Mouse (Mus musculus) E14TG2a.4 (cell line): Measurements from ENCODE around the gene Ly6g6d.

Experiments
- CTCF ChIP-seq: conservative IDR thresholded peaks from 2 replicates; pipeline ENCODE4 v1.5.1; 2014; ENCODE audit warnings: low read length
- POU5F1 ChIP-seq: IDR thresholded peaks from 2 replicates; pipeline ENCODE4 v1.6.1; 2014; ENCODE audit warnings: low read length, borderline replicate concordance

- no peak for TF ChIP-seq CTCF
- no peak for TF ChIP-seq POU5F1
These were observed 51.7 kb downstream of the Ly6g6d start for GRCm38 (mm10) chr17:35026206-35026605.
